Mouse (Mus musculus): ENCODE measurements around the gene Cux2. TPM values are rescaled to one million over a fixed set of nuclear protein-coding genes. Genes with fewer than 3 reads are reported as not detected.

Gene Cux2
- total RNA-seq (2015; ENCODE audit: low replicate concordance) = not detected in 2 replicates
- total RNA-seq (2017; ENCODE audit: low replicate concordance) = 0.17 TPM in 1 of 2 replicates, not detected in the other

DNA sequence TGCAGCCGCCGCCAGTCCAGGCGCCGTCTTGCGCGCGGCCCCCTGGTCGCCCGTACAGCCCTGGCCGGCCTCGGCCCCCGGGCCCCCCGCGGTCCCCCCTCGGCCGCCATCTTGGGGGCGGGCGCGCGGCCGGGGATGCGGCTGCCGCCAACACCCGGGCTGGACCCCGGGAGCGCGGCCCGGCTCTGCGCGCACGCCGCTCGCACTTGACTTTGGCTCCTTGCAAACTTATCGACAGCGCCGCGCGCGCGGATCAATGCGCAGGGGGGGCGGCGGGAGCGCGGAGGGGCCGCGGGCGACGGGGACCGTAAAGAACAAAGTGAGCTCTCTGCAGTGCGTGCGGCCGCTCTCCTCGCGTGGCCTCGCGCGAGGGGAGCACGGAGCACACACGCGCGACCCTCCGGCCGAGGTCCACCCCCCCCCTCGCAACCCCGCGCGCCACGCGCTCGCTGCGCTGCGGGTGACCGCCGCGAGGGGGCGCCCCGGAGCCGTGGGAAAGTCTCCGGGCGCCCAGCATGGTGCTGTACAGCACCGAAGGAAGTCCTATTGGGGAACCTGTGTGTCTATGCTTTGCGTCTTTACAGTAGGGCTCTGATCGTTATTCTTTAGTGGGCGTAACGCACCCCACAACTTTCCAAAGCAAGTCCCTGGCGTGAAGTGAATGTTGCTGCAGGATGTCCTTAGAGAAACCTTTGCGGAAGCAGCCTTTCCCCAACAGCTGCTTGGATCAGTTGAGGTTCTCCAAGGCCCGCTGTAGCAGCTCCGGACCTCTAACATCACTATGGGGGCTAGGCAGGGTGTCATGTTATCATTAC lies at the start of gene Cux2:
TSS of gene Cux2 (minus strand) at position 86 of the 815 bp plus-strand sequence.
- ATAC-seq (replicated peaks; ENCODE audit: low FRiP score, poor library complexity, severe bottlenecking) = no peak

DNA sequence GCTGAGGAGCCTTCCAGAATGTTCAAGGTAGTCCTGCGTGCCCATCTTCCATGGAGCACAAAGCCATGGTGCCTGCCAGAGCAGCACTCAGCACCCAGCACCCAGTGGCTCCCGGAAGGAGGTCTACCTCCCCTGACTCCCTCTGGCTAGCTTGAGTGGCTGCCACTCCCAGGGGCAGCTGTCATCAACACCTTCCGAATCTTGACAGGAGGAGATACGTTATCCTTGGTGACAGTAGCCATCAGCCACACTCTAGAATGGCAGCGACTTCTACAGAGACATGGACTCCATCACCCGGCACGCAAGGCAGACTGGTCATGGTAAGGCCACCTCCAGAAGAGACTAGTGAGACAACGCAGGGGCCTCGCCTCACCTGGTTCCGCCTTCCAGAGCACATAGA lies 44.5 kb upstream of the Cux2 start:
- no peak for ATAC-seq (replicated peaks; ENCODE audit: low FRiP score, poor library complexity, severe bottlenecking)

DNA sequence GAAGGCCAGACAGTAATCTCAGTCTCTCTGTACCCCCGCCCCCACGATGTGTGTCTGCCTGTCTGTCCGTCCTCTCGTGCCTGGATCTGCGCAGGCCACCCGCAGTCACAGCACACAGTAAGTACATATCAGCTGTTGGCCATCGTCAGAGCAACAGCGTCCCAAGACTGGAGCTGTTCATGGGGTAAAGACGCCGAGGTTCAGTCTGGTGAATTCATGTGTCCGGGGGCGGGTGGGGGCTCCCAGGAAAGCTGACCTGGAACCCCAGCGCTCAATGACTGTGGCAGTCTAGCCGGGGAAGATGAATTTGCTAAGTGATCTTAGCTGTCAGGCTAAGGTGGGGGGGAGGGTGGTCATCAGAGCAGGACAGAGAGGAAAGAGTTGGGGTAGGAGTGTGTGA lies 43.8 kb upstream of the Cux2 start:
- ATAC-seq (replicated peaks; ENCODE audit: low FRiP score, poor library complexity, severe bottlenecking) = no peak

DNA sequence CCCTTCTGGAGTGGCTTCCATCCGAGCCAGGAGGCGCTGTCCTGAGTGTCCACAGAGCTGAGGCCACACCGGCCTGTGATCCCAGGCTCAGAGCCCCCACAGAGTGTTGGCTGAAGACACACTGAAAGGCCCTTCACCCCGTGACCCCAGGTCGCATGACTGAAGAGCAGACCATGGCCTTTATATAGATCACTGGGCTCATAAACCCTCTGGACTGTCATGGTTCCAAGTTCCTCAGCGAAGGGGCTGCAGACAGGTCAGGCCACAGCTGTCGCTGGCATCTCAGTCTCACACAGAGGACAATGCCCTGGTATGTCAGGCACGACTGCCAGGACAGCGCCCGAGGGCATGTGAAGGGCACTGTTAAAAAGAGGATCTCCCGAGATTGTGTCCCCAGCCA lies 42.9 kb upstream of the Cux2 start:
- no peak for ATAC-seq (replicated peaks; ENCODE audit: low FRiP score, poor library complexity, severe bottlenecking)

DNA sequence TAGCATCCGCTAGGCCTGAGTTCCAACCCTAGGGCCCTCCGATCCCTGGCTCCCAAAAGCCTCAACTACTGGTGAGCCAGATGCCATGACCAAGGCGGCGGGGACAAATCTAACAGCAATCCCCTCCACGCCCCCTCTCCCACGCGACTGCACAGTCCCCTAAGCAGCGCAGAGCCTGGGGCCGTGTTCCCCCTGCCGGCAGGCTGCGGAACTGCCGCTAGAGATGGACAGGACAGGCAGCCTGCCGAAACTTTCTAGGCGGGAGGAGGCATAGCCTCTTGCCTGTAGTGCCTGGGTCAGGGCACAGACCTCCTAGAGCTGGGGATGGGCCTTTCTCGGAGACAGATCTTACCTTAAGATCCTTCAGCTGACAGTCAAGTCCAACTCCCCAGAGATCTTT lies 41.2 kb upstream of the Cux2 start:
- peak; percentile 73; the same call in 1 of the 2 replicates for ATAC-seq (replicated peaks; ENCODE audit: low FRiP score, poor library complexity, severe bottlenecking)

DNA sequence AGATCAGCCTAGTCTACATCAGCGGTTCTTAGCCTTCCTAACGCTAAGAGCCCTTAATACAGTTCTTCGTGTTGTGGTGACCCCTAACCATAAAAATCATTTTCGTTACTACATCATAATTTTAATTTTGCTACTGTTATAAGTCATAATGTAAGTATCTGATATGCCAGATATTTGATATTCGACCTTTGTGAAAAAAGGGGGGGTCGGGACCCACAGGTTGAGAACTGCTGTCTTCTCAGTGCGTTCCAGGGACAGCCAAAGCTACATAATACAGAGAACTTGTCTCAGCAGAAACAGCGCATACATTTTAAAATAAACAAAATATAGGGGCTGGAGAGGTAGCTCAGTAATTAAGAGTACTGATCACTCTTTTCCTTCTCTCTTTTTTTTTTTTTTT lies 39.8 kb upstream of the Cux2 start:
- ATAC-seq (replicated peaks; ENCODE audit: low FRiP score, poor library complexity, severe bottlenecking) = no peak

DNA sequence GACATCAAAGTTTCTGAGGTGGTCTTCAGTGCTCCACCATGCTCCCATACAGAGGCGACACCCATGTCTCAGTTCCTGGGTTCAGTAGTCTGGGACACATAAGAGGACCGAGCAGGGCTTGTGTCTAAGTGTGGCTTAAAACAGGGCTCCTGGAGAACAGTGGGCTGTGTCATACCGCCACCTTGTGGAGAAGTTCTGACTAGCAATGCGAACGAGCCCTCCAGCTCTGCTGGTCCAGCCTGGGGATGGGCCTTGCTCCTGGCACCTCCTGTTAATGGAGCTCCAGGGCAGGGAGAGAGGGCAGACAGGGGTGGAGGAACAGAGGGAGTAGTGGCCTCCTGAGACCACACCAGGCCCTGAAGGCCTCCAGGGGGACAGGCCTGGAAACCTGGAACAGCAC lies 39.0 kb upstream of the Cux2 start:
- peak; percentile 83 for ATAC-seq (replicated peaks; ENCODE audit: low FRiP score, poor library complexity, severe bottlenecking)

DNA sequence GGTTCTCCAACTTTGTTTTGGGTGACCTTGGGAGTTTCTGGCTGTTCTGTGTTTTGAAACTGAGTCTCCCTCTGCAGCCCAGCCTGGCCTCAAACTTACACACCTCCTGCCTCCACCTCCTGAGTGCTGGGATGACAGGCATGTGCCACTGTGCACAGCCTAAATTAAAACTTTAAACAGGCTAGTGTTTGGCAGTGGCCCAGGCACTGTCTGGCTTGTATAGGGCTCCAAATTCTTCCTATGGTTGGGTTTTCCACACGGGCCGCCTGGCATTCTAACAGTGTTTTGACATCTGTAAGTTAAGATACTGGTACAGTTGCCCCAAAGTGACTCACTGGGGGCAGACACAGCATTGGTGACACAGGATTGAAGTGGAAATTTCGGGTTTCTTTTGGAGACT lies 36.2 kb upstream of the Cux2 start:
- no peak for ATAC-seq (replicated peaks; ENCODE audit: low FRiP score, poor library complexity, severe bottlenecking)

DNA sequence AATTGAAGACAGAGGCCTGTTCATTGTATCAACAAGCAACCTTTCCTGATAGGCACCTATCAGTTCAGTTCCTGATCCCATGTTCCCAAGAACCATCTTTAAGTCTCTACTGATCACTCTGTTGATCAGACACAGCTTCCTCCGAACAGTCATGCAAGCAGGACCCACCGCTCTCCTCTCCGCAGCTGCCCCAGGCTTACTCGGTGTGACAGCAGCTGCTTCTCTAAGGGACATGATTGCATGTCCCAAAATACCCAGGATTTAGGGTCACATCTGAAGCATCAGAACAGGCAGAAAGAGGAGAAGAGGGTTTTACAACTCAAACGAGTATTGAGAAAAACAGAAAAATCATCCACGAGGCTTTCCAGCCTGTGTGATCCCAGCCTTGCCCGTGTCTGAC lies 35.4 kb upstream of the Cux2 start:
- ATAC-seq (replicated peaks; ENCODE audit: low FRiP score, poor library complexity, severe bottlenecking) = no peak

DNA sequence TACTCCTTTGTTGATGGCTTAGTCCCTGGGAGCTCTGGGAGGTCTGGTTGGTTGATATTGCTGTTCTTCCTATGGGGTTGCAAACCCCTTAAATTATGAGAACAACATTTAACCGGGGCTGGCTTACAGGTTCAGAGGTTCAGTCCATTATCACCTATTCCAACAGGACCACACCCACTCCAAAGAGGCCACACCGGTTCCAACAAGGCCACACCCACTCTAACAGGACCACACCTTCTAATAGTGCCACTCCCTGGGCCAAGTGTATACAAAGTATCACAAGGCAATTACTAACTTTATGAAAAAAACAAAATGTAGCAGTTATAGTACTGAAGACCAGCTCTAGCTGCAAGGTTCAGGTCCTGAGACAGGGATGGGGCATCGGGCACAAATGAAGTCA lies 34.6 kb upstream of the Cux2 start:
- ATAC-seq (replicated peaks; ENCODE audit: low FRiP score, poor library complexity, severe bottlenecking) = 0 out of 2 replicates have a peak, but pooled peaks have one; percentile 54

DNA sequence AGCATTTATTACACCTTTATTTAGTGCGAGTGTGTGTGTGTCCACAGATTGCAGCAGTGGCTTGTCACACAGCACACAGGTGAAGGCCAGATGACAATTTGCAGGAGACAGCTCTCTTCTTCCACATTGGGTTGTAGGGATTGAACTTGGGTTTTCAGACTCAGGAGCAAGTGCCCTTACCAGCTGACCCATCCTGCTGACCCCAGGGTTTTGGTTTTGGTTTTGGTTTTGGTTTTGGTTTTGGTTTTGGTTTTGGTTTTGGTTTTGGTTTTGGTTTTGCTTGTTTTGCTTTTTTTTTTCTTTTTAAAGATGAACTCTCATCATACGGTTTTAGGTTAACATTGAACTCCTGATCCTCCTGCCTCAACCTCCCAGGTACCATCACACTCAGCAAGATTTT lies 33.4 kb upstream of the Cux2 start:
- ATAC-seq (replicated peaks; ENCODE audit: low FRiP score, poor library complexity, severe bottlenecking) = no peak

DNA sequence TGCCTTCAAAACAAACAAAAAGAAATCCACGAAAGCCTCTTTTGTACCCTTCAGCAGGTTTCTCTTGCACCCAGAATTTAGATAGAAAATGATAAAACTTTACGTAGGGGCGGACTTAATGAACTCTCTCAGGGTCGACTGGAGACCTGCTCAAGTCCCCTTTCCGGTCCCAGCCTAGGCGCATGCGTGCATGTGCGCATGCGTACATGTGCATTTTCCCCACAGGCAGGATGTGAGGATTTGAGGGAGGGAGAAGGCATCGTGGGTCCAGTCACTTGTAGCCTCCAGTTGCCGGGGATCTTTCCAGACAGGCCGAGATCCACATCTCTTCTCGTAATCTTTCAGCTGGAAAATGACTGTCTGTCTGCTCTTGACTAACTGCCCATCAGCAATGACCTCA lies 31.6 kb upstream of the Cux2 start:
- no peak for ATAC-seq (replicated peaks; ENCODE audit: low FRiP score, poor library complexity, severe bottlenecking)

DNA sequence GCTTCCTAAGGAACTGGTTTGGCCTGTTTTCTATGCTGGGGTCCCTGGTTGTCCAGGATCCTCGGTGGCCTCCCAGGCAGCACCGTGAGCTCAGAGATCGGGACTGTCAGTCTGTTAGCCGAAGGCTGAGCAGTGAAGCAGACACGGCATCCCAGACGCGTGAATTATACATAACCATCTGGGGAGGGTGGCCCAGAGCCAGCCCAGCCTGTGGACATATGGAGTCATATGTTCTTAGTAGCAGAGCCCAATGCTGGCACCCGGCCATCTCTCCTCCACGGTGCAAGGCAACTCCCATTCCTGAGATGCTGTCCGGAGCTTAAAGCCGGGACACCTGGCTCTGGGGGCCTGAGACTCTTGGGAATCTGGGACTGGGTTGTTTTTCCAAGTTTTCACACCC lies 31.0 kb upstream of the Cux2 start:
- no peak for ATAC-seq (replicated peaks; ENCODE audit: low FRiP score, poor library complexity, severe bottlenecking)

DNA sequence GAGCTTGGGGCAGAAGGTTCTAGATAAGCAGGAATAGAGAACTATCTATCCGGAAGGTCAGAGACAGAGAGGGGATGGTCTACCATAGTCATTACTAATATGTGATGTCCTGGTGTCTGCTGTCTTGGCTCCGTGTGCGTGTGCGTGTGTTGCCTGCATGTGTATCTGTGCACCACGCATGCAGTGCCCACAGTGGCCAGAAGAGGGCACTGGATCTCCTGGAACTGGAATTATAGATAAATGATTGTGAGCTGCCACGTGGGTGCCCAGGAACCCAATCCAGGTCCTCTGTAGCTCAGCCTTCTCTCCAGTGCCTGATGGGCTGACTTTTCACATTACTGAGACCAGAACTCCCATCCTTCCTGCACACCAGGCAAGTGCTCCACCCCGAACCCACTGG lies 29.9 kb upstream of the Cux2 start:
- no peak for ATAC-seq (replicated peaks; ENCODE audit: low FRiP score, poor library complexity, severe bottlenecking)

DNA sequence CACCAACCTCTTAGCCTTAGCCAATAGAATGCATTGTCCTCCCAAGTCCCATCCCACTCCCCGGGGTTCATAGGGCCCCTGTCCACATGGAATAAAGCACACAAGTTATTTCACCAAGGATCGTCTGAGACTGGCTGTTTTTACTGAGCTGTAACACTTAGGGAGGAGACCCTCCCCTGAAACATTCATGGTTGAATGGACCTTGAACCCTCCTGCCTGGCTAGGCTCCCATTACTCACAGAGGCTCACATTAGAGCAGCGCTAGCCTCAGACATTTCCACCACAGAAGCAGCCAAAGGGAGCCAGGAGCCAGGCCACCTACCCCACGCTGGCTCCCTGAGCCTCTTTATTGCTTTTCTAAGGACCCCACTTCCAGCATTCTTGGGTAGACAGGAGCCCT lies 27.3 kb upstream of the Cux2 start:
- ATAC-seq (replicated peaks; ENCODE audit: low FRiP score, poor library complexity, severe bottlenecking) = no peak

DNA sequence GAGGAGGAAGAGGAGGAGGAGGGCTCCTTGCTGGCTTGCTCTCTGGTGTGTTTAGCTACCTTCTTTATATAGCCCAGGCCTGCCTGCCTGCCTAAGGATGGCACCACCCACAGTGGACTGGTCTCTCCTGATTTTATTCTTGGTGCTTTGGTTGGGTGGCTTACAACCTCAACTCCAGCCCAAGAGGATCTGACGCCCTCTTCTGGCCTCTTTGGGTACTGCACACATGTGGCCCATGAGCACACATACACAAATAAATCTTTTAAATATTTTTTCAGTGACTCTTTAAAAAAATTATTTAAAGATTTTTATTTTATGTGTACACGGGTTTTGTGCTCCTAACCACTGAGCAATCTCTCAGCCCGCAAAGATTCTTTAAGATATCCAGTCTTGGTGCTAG lies 25.8 kb upstream of the Cux2 start:
- ATAC-seq (replicated peaks; ENCODE audit: low FRiP score, poor library complexity, severe bottlenecking) = no peak

DNA sequence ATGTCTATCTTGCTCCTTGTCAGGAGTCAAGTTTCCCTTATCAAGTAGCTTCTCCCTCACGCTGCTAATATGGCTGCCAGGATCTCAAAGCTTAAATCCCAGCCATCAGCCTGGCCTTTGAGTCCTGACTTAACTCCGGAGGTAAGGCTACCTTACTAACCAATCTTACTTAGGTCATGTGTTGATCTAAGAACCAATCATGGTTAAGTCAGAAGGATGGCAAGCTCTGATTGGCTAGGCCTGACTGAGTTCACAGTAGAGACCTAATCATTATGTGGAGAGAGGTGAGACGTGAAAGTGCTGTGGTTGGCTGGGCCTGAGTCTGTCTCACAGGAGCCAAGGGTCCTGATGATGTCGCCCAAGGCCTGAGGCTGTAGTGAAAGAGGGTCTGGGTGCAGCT lies 22.1 kb upstream of the Cux2 start:
- no peak for ATAC-seq (replicated peaks; ENCODE audit: low FRiP score, poor library complexity, severe bottlenecking)

DNA sequence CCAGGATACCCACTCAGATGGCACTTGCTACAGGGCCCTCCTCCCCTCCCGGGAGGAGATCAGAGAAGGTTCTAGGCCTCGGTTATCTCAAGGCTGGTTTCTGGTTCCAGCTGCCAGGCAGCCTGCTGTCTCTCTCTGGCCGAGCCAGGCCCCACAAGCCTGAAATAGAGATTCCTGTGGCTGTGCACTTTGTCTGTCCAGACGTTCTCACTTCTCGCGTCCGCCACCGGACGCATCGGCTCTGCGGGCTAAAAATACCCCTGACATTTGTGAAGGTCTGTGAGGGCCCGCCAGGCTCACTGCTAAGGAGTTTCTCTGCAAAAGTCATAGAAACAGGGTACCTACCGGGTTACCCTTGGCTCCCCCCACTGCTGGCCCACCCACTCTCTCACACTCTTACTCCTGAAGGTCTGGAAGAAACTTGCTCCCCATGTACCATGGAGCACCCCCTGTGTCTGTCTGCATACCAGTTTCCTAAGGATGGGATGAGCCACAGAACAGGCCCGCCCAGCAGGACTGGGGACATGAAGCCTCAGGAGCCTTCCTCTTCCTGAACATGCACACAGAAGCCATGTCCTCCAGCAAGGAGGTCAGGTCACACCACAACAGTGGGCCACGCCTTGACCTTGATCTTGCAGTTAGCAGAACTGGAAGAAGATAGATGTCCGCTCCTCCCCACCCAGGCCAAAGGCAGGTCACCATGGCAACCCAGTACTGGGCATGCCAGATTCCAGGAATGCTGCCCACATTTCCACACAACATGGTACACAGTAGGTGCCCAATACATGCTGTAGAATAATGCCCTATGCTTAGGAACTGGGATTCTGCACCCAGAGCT lies 21.3 kb upstream of the Cux2 start:
- no peak for ATAC-seq (replicated peaks; ENCODE audit: low FRiP score, poor library complexity, severe bottlenecking)

DNA sequence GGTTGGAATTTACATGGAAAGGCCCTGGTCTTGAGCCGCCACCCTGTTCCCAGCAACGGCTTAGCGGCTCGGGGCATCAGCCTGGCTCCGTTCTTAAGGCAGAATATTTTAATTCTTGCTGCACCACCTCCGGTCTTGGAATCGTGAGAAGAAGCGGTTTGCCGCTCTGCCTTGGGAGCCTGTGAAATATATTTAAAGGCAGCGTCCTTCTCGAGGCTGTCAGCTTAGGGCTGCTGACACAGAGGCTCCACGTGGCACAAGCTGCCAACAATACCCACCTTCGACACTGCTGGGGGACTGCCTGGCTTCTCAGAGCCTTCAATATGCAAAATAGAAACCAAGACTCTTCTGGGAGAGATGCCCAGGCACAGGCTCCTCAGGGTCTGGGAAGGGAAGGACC lies 18.7 kb upstream of the Cux2 start:
- no peak for ATAC-seq (replicated peaks; ENCODE audit: low FRiP score, poor library complexity, severe bottlenecking)

DNA sequence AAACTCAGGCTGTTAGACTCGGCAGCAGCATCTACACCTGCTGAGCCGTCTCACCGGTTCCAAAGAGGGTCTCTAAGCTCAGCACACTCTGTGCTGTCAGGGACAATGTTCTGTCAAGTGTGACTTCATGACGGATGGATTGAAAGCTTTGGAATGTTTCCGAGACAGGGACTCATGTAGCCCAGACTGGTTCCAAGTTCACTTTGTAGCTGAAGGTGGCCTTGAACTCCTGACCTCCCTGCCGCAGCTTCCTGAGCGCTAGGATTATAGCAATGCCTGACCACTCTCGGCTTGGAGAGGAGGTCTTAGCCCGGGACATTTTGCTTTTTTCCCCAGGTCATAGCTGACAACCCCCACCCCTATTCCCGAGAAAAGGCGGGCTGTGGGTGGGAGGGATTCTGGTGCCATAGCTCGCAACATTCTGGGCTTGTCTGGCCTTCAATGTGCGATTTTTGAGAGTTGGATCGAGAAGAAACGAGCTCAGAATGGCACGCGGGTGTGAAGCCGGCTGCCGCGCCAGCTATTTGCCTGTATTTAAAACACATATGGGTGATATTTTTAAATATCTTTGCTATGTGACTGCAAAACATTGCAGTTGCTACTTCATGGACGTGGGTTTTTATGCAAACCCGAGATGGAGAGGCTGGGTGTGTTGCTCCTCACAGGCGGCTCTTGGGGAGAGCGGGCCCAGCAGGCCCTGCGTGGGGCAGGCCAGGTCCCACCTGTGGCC lies 13.5 kb upstream of the Cux2 start:
- ATAC-seq (replicated peaks; ENCODE audit: low FRiP score, poor library complexity, severe bottlenecking) = no peak

Measured in erythroblast, adult 5-6 weeks (primary cell).